Mouse (Mus musculus) gastrocnemius, postnatal 10 days (tissue): ENCODE measurements around the gene P2rx6. TPM values are rescaled to one million over a fixed set of nuclear protein-coding genes. Genes with fewer than 3 reads are reported as not detected.
"Not testable (repeated sequence)": the region's sequence is repeated elsewhere in the genome, so short reads cannot be mapped to it uniquely, and the experiment has no call there.

ENCODE experiments used
- DNase-seq: peaks from one replicate; pipeline ENCODE4 v3.0.0; 2021; ENCODE audit warnings: mixed read lengths
- long read RNA-seq, 2 experiments: library from polyadenylated mRNA; stranded (forward); transcript quantifications; one replicate each; pipeline ENCODE4 v2.0.0; 2021
- total RNA-seq, 2 experiments: library from RNA; stranded (reverse); gene quantifications; 2 replicates each; pipeline ENCODE4 v1.2.3; 2021

P2rx6 gene
- 1 to 10 TPM; 5.4 to 7.3 TPM for total RNA-seq
- long read RNA-seq, experiment 1, transcript P2rx6-201 (12 exons, 2,345 nt): major isoform, 10 of 20 reads
- long read RNA-seq, experiment 1, partial matches to known transcripts: 4 of 20 reads
- long read RNA-seq, experiment 1, other reads (novel, unspliced or antisense): 6 of 20 reads
- long read RNA-seq, experiment 2, transcript P2rx6-201 (12 exons, 2,345 nt): major isoform, 5 of 10 reads
- long read RNA-seq, experiment 2, partial matches to known transcripts: 0 of 10 reads
- long read RNA-seq, experiment 2, other reads (novel, unspliced or antisense): 4 of 10 reads

GRCm38 (mm10) chr16:17561751-17562208 is at the start of gene P2rx6:
Gene P2rx6, plus strand, starts transcription at chr16:17561885.
- DNase-seq: peak; percentile 70

GRCm38 (mm10) chr16:17518910-17519309 is 42.8 kb upstream of the P2rx6 start:
- DNase-seq: no peak

GRCm38 (mm10) chr16:17524156-17524555 is 37.5 kb upstream of the P2rx6 start:
- no peak for DNase-seq

- DNase-seq: no peak
Measured at GRCm38 (mm10) chr16:17525524-17525923, 36.2 kb upstream of the P2rx6 start.

- DNase-seq: no peak
Measured at GRCm38 (mm10) chr16:17526223-17526622, 35.5 kb upstream of the P2rx6 start.

GRCm38 (mm10) chr16:17527606-17528005 is 34.1 kb upstream of the P2rx6 start:
- DNase-seq: no peak

- DNase-seq: no peak
Measured at GRCm38 (mm10) chr16:17528276-17528675, 33.4 kb upstream of the P2rx6 start.

- peak; percentile 26 for DNase-seq
Measured at GRCm38 (mm10) chr16:17529981-17530586, 31.6 kb upstream of the P2rx6 start.

GRCm38 (mm10) chr16:17530640-17531288 is 30.9 kb upstream of the P2rx6 start, which contains the start of gene Thap7:
Gene Thap7, minus strand, starts transcription at chr16:17531136.
- DNase-seq: peak; percentile 98

- DNase-seq: no peak
Measured at GRCm38 (mm10) chr16:17532271-17532670, 29.4 kb upstream of the P2rx6 start.

GRCm38 (mm10) chr16:17532676-17533329 is 28.9 kb upstream of the P2rx6 start:
- no peak for DNase-seq

- DNase-seq: no peak
Measured at GRCm38 (mm10) chr16:17536584-17536983, 25.1 kb upstream of the P2rx6 start.

- no peak for DNase-seq
Measured at GRCm38 (mm10) chr16:17542632-17543031, 19.1 kb upstream of the P2rx6 start.

- DNase-seq: no peak
Measured at GRCm38 (mm10) chr16:17552837-17553236, 8.8 kb upstream of the P2rx6 start.

- DNase-seq: no peak
Measured at GRCm38 (mm10) chr16:17553910-17554685, 7.6 kb upstream of the P2rx6 start.

- DNase-seq: not testable (repeated sequence)
Measured at GRCm38 (mm10) chr16:17554702-17555101, 7.0 kb upstream of the P2rx6 start.

- no peak for DNase-seq
Measured at GRCm38 (mm10) chr16:17556180-17556579, 5.5 kb upstream of the P2rx6 start.

- no peak for DNase-seq
Measured at GRCm38 (mm10) chr16:17556907-17557306, 4.8 kb upstream of the P2rx6 start.

GRCm38 (mm10) chr16:17557947-17558480 is 3.7 kb upstream of the P2rx6 start:
- DNase-seq: peak; percentile 67

GRCm38 (mm10) chr16:17558811-17559210 is 2.9 kb upstream of the P2rx6 start:
- no peak for DNase-seq

- no peak for DNase-seq
Measured at GRCm38 (mm10) chr16:17559396-17560027, 2.2 kb upstream of the P2rx6 start.
